Mouse (Mus musculus): Measurements from ENCODE around the gene Thsd4. TPM values are rescaled to one million over a fixed set of nuclear protein-coding genes. Genes with fewer than 3 reads are reported as not detected.

The Thsd4 gene
- polyA plus RNA-seq, 1 experiment, result 1.7 TPM

DNA sequence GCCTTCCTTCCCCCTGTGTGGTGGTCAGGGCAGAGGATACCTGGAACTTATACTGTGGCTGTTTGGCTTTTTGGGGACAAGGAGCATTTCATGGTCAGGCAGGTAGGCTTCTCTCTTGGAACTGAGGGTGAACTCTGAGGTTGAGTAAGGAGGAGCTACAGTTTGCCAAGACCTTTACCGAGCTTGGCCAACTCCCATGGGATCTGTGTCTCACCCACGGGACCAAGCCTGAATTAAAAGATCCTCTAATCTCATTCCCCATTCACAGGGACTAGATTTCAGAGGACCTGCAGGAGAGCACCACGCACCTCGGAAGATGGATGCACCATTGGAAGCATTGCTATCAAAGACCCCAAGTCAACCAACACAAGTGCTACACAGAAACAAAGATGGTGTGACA lies 487.0 kb downstream of the Thsd4 start:
- H3ac ChIP-seq (ENCODE audit: control insufficient read depth, insufficient read length), result no peak overlapping the region
- H3K36me3 ChIP-seq (ENCODE audit: control insufficient read depth, insufficient read depth), result no peaks in the 10 kb centered on the region
- H3K4me3 ChIP-seq, result no peak overlapping the region
- H3K79me2 ChIP-seq (ENCODE audit: control insufficient read depth, insufficient read depth), result no peaks in the 10 kb centered on the region
- peaks cover 12% of the 10 kb centered on the region for H3K27me3 ChIP-seq (ENCODE audit: control insufficient read depth, insufficient read depth, insufficient read length)
- H3K4me2 ChIP-seq (ENCODE audit: low read depth), result no peak overlapping the region
- no peak for TF ChIP-seq CEBPB (IDR thresholded peaks at IDR 0.05; ENCODE audit: insufficient read depth, poor library complexity, severe bottlenecking)

DNA sequence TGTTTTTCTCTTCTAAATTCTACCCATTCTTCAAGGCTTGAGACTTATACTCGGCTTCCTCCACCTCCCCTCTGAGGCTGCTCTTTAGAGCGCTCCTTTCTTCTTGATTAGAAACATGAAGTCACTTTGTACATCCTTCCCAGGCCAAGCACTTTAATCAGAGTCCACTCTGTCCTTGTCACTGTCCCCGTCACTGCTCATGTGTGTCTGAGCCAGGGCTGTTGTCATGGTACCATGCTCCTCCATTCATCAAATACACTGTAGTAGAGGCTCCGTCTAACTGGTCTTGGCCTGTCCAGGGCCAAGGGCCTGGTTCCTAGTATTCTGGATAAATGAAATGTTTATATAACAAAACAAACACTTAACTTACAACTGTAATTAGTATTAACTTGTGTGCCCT lies 494.6 kb downstream of the Thsd4 start:
- TF ChIP-seq CEBPB (IDR thresholded peaks at IDR 0.05; ENCODE audit: insufficient read depth, poor library complexity, severe bottlenecking) (no peak), SRF (IDR thresholded peaks at IDR 0.05; ENCODE audit: control insufficient read depth, insufficient read length, low read depth) (no peak), POLR2AphosphoS2 (IDR thresholded peaks at IDR 0.05; ENCODE audit: insufficient read length, low read depth) (no peak), MYOG (IDR thresholded peaks at IDR 0.05; ENCODE audit: control insufficient read depth in 1 of 3, insufficient read depth in 1 of 3, insufficient read length in 2 of 3, low read depth in 2 of 3) (no peak), MYOD1 (IDR thresholded peaks at IDR 0.05; ENCODE audit: control insufficient read depth in 1 of 3, insufficient read length in 2 of 3, low read depth in 2 of 3) (no peak), USF1 (IDR thresholded peaks at IDR 0.05; ENCODE audit: low read depth) (no peak), MAX (IDR thresholded peaks at IDR 0.05; ENCODE audit: low read depth) (no peak), TCF12 (IDR thresholded peaks at IDR 0.05; ENCODE audit: insufficient read depth, poor library complexity, severe bottlenecking) (no peak), POLR2A (IDR thresholded peaks at IDR 0.05; ENCODE audit: insufficient read length, low read depth) (no peak), E2F4 (IDR thresholded peaks at IDR 0.05; ENCODE audit: insufficient read depth) (no peak), REST (IDR thresholded peaks at IDR 0.05; ENCODE audit: insufficient read depth, insufficient read length) (no peak), TCF3 (IDR thresholded peaks at IDR 0.05; ENCODE audit: insufficient read length, low read depth) (no peak)
- Histone ChIP-seq H3K4me2 (ENCODE audit: low read depth) (no peak overlapping the region), H3K36me3 (ENCODE audit: control insufficient read depth, insufficient read depth) (no peaks in the 10 kb centered on the region), H3ac (ENCODE audit: control insufficient read depth, insufficient read length) (no peak overlapping the region), H3K79me2 (ENCODE audit: control insufficient read depth, insufficient read depth) (no peaks in the 10 kb centered on the region), H3K27me3 (ENCODE audit: control insufficient read depth, insufficient read depth, insufficient read length) (peaks cover 4% of the 10 kb centered on the region), H3K4me3 (no peak overlapping the region)

DNA sequence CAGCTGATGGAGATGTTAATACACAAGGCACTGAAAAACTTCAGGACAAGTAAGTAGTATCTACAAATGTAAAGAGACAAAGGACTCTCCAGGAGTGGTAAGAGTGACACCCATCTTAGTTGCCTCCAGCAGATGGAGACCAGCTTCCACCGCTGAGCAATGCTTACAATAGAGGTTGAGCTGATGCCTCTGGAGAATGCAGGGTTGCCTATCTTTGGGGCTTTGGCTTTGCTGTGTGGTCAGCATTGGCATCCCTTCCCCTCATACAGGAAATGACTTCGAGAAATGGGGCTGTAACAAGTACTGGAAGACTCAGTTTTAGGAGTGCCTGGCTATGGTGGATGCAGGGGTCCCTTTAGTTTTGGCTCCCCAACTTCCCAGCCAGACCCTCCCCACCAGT lies 495.1 kb downstream of the Thsd4 start:
- Histone ChIP-seq H3K79me2 (ENCODE audit: control insufficient read depth, insufficient read depth) (no peaks in the 10 kb centered on the region), H3K4me3 (no peak overlapping the region), H3K27me3 (ENCODE audit: control insufficient read depth, insufficient read depth, insufficient read length) (peaks cover 4% of the 10 kb centered on the region), H3ac (ENCODE audit: control insufficient read depth, insufficient read length) (no peak overlapping the region), H3K36me3 (ENCODE audit: control insufficient read depth, insufficient read depth) (no peaks in the 10 kb centered on the region), H3K4me2 (ENCODE audit: low read depth) (no peak overlapping the region)
- no peak for TF ChIP-seq MAX (IDR thresholded peaks at IDR 0.05; ENCODE audit: low read depth)
- no peak for TF ChIP-seq MYOG (IDR thresholded peaks at IDR 0.05; ENCODE audit: control insufficient read depth in 1 of 3, insufficient read depth in 1 of 3, insufficient read length in 2 of 3, low read depth in 2 of 3)
- TF ChIP-seq TCF12 (IDR thresholded peaks at IDR 0.05; ENCODE audit: insufficient read depth, poor library complexity, severe bottlenecking), result no peak
- TF ChIP-seq CEBPB (IDR thresholded peaks at IDR 0.05; ENCODE audit: insufficient read depth, poor library complexity, severe bottlenecking), result no peak
- TF ChIP-seq MYOD1 (IDR thresholded peaks at IDR 0.05; ENCODE audit: control insufficient read depth in 1 of 3, insufficient read length in 2 of 3, low read depth in 2 of 3), result no peak
- no peak for TF ChIP-seq USF1 (IDR thresholded peaks at IDR 0.05; ENCODE audit: low read depth)
- no peak for TF ChIP-seq TCF3 (IDR thresholded peaks at IDR 0.05; ENCODE audit: insufficient read length, low read depth)
- TF ChIP-seq POLR2A (IDR thresholded peaks at IDR 0.05; ENCODE audit: insufficient read length, low read depth), result no peak
- no peak for TF ChIP-seq SRF (IDR thresholded peaks at IDR 0.05; ENCODE audit: control insufficient read depth, insufficient read length, low read depth)
- no peak for TF ChIP-seq POLR2AphosphoS2 (IDR thresholded peaks at IDR 0.05; ENCODE audit: insufficient read length, low read depth)

DNA sequence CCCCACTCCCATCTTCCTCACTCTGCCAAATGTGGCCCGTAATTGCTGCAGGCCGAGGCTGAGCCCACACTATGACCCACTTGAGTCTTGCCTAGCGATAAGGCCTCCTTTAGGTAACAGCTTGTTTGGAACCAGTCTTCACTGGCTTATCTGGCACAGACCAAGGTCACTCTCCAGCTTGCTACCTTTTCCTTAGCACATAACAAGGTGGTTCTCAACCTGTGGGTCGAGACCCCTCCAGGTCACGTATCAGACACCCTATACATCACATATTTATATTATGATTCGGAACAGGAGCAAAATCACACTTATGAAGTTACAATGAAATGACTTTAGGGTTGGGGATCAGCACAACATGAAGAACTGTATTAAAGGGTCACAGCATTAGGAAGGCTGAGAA lies 495.9 kb downstream of the Thsd4 start:
- Histone ChIP-seq H3K4me3 (no peak overlapping the region), H3K4me2 (ENCODE audit: low read depth) (no peak overlapping the region), H3K27me3 (ENCODE audit: control insufficient read depth, insufficient read depth, insufficient read length) (peaks cover 4% of the 10 kb centered on the region), H3ac (ENCODE audit: control insufficient read depth, insufficient read length) (no peak overlapping the region), H3K36me3 (ENCODE audit: control insufficient read depth, insufficient read depth) (no peaks in the 10 kb centered on the region), H3K79me2 (ENCODE audit: control insufficient read depth, insufficient read depth) (no peaks in the 10 kb centered on the region)
- TF ChIP-seq MYOD1 (IDR thresholded peaks at IDR 0.05; ENCODE audit: control insufficient read depth in 1 of 3, insufficient read length in 2 of 3, low read depth in 2 of 3), result no peak
- no peak for TF ChIP-seq E2F4 (IDR thresholded peaks at IDR 0.05; ENCODE audit: insufficient read depth)
- no peak for TF ChIP-seq MAX (IDR thresholded peaks at IDR 0.05; ENCODE audit: low read depth)
- TF ChIP-seq POLR2A (IDR thresholded peaks at IDR 0.05; ENCODE audit: insufficient read length, low read depth), result no peak
- TF ChIP-seq TCF12 (IDR thresholded peaks at IDR 0.05; ENCODE audit: insufficient read depth, poor library complexity, severe bottlenecking), result no peak
- TF ChIP-seq POLR2AphosphoS2 (IDR thresholded peaks at IDR 0.05; ENCODE audit: insufficient read length, low read depth), result no peak
- TF ChIP-seq SRF (IDR thresholded peaks at IDR 0.05; ENCODE audit: control insufficient read depth, insufficient read length, low read depth), result no peak
- TF ChIP-seq MYOG (IDR thresholded peaks at IDR 0.05; ENCODE audit: control insufficient read depth in 1 of 3, insufficient read depth in 1 of 3, insufficient read length in 2 of 3, low read depth in 2 of 3), result no peak
- TF ChIP-seq TCF3 (IDR thresholded peaks at IDR 0.05; ENCODE audit: insufficient read length, low read depth), result no peak
- TF ChIP-seq USF1 (IDR thresholded peaks at IDR 0.05; ENCODE audit: low read depth), result no peak

DNA sequence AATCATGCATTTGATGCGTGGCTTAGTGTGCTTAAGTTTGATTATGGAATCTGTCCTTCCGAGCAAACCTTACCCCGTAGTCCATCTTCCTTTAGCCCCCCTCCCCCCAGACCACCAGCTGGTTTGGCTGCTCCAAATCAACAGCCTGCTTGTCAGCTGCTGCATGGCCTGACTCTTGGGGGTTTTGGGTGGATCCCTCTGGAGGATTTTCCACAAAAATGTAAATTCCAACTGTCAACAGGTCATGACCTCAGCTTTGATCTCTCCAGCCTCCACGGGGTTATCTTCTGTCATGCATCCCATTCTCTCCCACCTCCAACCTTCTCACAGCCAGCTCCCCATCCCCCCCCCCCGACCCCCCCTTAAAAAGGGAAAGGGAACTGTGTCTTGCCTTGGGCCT lies 496.9 kb downstream of the Thsd4 start:
- H3K79me2 ChIP-seq (ENCODE audit: control insufficient read depth, insufficient read depth), result no peaks in the 10 kb centered on the region
- no peaks in the 10 kb centered on the region for H3K36me3 ChIP-seq (ENCODE audit: control insufficient read depth, insufficient read depth)
- no peak overlapping the region for H3K4me3 ChIP-seq
- no peak overlapping the region for H3K4me2 ChIP-seq (ENCODE audit: low read depth)
- TF ChIP-seq MYOG (IDR thresholded peaks at IDR 0.05; ENCODE audit: control insufficient read depth in 1 of 3, insufficient read depth in 1 of 3, insufficient read length in 2 of 3, low read depth in 2 of 3) (peak in 1 of 3 experiments; percentile 13), MYOD1 (IDR thresholded peaks at IDR 0.05; ENCODE audit: control insufficient read depth in 1 of 3, insufficient read length in 2 of 3, low read depth in 2 of 3) (peak in 2 of 3 experiments; percentile 16 to 52), CEBPB (IDR thresholded peaks at IDR 0.05; ENCODE audit: insufficient read depth, poor library complexity, severe bottlenecking) (no peak), POLR2A (IDR thresholded peaks at IDR 0.05; ENCODE audit: insufficient read length, low read depth) (no peak), REST (IDR thresholded peaks at IDR 0.05; ENCODE audit: insufficient read depth, insufficient read length) (no peak), TCF3 (IDR thresholded peaks at IDR 0.05; ENCODE audit: insufficient read length, low read depth) (no peak), POLR2AphosphoS2 (IDR thresholded peaks at IDR 0.05; ENCODE audit: insufficient read length, low read depth) (no peak), MAX (IDR thresholded peaks at IDR 0.05; ENCODE audit: low read depth) (no peak), SRF (IDR thresholded peaks at IDR 0.05; ENCODE audit: control insufficient read depth, insufficient read length, low read depth) (no peak), TCF12 (IDR thresholded peaks at IDR 0.05; ENCODE audit: insufficient read depth, poor library complexity, severe bottlenecking) (no peak), USF1 (IDR thresholded peaks at IDR 0.05; ENCODE audit: low read depth) (no peak), E2F4 (IDR thresholded peaks at IDR 0.05; ENCODE audit: insufficient read depth) (no peak)
- no peak overlapping the region for H3ac ChIP-seq (ENCODE audit: control insufficient read depth, insufficient read length)
- H3K27me3 ChIP-seq (ENCODE audit: control insufficient read depth, insufficient read depth, insufficient read length), result peaks cover 4% of the 10 kb centered on the region

Data from myocyte (in vitro differentiated cells).